Mouse (Mus musculus) monocyte, adult 2 months (primary cell): ENCODE results near the gene Araf.
"Not testable (repeated sequence)": the region's sequence is repeated elsewhere in the genome, so short reads cannot be mapped to it uniquely, and the experiment has no call there.

Experiments
- DNase-seq, 2 experiments: peaks; one replicate each; pipeline ENCODE4 v3.0.0; 2022; ENCODE audit warnings: low spot score in 2 of 2, low read depth in 1 of 2

Gene Araf

DNA sequence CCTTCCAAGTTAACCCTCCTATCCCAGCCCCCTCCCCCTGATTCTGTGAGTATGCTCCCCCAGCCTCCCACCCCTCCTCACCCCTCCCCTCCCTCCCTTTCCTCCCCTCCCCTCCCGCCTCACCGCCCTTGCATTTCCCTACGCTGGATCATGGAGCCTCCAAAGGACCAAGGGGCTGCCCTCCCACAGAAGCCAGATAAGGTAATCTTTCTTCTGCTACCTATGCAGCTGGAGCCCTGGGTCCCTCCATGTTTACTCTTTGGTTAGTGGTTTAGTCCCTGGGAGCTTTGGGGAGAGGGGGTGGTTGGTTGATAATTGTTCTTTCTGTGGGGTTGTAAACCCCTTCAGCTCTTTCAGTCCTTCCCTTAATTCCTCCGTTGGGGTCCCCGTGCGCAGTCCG is at the start of gene Araf:
Araf (plus strand) TSS at position 134 of the 400 bp plus-strand sequence.
- DNase-seq, result no peak

DNA sequence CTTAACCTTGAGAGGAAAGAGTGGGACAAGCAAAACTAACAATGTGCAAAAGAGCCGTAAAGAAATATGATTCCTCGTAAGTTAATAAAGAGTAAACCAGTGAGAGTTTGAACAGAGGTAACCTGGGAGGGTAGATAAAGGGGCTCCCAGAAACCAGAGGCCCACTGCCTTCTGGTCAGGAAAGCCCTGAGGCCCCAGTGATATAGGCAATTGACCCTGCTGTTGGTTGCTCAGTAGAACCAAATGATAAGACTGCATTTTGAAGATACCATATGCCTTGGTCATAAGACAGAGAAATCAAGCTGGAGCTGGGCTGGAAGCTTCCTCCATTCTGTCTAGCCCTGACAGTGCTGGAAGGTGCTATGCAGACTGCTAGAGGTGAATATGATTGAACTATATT is 48.8 kb upstream of the Araf start:
- DNase-seq, result no peak

DNA sequence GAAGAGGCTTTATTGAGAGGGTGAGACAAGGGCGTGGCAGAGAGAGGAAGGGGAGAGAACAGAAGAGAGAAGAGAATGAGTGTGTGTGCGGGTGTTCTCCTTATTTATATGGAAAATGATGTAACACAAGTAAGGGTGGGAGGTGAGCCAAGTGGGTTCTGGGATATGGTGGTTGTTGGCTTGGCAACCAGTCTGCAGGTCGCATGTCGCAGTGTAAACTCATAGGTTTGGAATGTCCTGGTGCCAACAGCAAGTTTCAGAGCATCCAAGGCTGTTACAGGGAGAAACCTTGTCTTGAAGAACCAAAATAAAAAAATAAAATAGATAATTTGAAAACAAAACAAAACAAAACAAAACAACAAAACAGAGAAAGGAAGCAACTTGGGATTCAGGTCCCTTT is 36.4 kb upstream of the Araf start:
- DNase-seq, result no peak

DNA sequence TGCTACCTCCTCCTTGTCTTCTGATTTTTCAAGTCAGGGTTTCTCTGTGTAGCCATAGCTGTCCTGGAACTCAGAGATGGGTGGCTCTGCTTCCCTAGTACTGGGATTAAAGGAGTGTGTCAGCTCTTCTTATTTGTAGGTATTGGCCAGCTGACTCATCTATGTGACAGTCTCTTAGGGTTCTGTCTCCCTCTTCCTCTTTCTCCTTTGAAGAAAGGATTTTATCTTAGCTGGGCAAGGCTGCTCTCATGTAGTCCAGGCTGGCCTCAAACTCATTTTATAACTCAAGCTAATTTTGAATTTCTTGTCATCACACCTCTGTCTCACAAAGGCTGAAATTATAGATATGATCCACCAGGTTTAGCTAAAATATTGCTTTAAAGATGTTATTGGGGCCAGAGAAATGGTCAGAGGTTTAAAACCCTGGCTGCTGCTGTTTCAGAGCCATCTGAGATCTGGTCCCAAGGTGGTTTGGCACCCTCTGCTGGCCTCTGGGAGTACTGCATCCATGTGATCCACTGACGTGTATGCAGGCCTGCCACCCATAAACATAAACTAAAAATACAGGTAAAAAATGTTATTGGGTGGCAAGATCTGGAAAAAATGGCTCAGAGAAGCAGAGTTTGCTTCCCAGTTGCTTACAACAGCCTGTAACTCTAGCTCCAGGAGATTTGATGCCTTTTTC is 26.8 kb upstream of the Araf start:
- DNase-seq, result peak; percentile 33 to 73

DNA sequence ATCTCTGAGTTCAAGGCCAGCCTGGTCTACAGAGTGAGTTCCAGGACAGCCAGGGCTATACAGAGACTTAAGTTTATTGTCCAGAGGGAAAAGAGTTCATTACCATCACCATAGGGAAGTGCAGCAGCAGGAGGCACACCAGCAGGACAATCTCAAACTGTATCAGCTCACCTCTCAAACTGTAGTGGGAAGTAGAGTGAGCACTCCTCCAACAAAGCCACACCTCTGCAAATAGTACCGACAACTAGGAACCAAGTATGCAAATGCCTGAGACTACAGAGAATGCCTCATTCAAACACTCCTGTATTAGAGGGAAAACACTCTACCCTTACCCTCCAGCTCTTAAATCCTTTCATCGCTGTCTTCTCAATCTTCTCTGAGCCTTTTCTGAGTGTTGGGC is 25.9 kb upstream of the Araf start:
- no peak for DNase-seq

DNA sequence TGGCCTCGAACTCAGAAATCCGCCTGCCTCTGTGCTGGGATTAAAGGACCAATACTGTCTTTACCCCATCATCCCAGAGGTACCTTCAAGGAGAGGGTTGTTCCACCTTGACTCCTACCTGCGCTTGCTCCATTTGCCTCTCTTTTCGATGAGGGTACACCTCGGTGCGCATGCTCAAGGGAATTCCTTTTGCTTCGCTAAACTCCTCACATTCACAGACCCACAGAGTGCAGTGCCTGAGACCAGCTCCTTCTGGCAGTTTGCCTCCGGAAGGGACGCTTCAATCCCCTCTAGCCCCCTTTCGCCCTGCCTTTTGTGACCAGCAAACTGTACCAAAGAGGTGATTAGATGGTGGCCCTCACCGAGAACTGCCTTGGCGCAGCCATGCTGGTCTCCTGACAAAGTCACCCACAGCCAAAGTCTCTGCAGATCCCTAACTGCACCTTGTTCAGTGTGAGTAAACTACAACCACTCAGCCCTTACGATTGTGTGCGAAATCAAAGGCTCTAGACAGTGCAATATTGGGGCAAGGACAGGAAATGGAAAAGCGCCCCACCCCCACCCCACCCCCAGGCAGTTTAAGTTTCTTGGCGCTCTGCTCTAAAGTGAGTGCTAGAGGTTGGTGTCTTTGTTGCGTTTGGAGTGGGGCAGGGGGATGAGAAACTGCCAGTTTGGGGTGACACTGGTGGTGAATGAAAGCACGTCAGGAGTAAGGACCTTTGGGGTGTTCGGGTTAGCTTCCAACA is 22.2 kb upstream of the Araf start:
- no peak for DNase-seq

DNA sequence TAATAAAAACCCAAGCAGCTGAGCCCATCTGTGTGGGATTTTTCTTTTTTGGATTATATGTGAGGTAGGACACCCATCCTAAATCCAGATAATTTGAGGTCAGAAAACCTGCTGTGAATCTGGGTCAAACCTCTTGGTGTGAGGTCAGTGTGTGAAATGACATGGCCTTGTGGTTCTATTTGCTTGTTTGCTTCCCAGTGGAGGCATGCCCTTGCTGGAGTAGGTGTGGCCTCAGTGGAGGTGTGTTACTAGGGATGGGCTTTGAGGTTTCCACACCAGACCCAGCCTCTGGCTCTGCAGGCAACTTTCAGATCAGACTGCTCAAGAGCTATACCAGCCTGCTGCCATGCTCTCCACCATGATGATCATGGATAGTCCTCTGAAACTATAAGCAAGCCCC is 20.0 kb upstream of the Araf start:
- DNase-seq, result no peak

DNA sequence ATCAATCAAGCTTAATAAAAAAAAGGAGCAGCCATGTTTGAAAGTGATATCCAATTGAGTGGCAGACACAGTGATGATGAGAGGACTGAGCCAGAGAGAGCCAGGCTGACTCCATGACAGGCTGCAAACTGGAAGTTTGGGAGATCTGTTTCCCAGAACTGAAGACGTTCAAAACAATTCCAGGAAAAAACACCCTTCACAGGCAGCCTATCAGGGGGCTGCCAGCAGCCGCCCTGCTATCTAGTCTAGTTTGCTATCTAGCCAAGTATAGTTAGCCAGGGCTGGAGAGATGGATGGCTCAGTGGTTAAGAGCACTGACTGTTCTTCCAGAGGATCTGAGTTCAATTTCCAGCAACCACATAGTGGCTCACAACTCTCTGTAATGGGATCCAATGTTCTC is 10.3 kb upstream of the Araf start:
- no peak for DNase-seq

DNA sequence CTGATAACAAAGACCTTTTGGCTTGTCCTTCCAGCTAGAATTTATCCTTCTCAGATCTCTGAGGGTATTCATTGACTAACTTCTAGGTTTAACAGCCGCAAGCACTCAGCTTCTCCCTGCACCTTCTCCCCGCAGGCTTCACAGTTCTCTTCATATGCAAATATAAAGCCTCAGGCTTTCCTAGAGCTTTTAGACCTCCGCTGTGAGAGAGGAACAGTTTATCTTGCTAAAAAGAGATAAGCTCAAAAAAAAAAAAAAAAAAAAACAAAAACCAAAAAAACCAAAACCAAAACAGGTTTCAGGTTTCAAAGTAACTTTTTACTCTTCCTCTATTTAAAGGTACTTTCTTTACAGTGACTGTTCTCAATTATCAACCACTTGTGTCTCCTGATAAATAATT is 5.2 kb upstream of the Araf start:
- no peak for DNase-seq

DNA sequence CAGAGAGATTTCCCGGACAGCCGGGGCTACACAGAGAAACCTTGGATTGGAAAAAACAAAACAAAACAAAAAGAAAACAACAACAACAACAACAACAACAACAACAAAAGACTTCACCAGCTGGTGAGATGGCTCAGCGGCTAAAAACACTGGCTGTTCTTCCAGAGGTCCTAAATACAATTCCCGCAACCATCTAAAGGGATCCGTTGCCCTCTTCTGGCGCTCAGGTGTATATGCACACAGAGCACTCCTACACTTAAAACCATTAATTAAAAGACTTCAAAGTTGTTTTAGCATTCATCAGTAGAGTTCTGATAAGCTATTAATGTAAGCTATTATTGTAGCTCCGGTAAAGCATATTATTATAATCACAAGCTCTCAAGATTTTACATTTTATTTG is 4.4 kb upstream of the Araf start:
- DNase-seq, result no peak

DNA sequence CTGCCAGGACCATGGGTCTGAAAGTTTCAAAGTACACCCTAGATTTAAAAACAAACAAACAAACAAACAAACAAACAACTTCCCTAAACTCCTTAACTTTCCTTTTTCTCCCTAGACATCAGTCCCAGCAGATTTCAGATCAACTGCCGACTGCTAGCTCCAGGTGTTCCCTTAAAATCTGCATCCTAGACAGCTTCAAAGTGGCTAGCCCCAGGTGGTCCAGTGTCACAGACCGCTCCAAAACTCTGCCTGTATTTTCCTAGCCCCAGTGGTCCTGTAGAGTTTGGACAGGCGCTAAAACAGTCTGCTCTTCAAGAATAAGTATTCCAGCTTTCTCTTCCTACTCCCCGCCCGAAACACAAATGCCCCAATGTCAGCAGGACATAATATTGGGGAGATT is 3.4 kb upstream of the Araf start:
- no peak for DNase-seq

DNA sequence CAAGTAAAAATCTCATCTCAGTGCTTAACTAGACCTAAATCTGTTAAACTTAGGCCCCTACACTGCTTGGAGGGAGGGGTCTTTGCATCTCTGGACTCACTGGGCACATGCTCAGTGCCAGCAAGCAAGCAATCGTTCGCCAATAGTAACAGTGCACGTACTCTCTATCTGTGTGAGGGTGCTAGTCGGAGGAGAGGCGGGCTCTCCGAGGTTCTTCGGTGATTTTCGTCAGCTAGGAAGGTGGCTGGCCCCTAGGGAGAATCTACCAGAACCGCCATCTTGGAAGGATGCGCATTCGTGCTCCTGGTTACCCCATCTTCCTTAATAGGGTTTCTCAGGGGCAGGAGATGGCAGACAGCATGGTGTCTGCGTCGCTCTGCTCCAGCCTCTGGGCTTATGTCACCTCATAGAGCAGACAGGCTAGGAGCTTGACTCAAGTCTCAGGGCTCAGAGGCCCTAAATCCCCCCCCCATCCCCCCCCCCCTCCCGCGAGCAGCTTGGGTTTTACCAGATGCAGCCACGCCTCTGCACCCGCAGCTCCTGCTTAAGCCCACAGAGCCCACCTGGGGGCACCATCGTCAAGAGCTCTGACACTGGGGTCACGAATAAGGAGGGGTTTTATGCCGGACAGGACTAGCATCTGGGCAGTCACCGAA is 655 bp downstream of the Araf start:
- DNase-seq, result peak in 1 of 2 experiments; percentile 35

DNA sequence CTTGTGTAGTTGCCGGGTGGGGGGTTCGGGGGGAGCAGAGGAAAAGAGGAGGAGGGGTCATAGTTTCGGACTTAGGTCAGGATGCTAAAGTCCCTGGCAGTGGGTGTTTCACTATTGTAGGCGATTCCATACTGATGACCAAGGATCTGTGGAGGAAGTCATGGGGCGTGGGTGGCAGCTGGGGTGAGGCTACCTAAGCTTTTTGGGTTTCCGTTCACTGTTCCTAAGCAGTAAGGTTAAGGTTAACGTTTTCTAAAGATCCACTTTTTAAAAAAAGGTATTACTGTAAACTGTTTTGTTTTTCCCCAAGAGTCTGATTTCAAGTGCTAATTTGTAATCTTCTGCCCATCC is 1.2 kb downstream of the Araf start:
- no peak for DNase-seq

DNA sequence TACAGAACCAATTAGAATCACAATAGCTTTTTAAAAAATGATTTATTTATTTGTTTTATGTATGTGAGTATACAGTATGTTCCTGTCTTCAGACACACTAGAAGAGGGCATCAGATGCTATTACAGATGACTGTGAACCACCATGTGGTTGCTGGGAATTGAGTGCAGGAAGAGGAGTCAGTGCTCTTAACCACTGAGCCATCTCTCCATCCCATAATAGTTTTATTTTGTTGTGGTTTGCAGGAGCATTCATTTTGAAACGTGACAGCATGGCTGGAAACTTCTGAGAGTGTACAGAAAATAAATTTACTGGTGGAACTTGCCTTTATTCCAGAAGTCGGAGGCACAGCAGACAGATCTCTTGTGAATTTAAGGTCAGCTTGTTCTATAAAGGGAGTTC is 3.8 kb downstream of the Araf start:
- DNase-seq, result no peak

DNA sequence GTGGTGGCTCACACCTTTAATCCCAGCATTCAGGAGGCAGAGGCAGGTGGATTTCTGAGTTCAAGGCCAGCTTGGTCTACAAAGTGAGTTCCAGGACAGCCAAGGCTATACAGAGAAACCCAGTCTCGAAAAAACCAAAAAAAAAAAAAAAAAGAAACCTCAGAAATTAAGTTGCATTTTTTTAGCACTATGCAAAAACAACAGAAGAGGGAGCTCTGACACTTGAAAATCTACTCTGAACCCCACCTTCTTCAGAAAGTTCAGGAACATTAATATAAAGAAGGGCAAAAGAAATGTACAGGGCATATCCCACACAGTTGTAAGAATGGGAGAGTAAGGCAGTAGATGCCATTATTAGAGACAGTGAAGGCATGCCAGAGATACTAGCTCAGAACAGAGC is 6.7 kb downstream of the Araf start:
- not testable (repeated sequence) for DNase-seq

DNA sequence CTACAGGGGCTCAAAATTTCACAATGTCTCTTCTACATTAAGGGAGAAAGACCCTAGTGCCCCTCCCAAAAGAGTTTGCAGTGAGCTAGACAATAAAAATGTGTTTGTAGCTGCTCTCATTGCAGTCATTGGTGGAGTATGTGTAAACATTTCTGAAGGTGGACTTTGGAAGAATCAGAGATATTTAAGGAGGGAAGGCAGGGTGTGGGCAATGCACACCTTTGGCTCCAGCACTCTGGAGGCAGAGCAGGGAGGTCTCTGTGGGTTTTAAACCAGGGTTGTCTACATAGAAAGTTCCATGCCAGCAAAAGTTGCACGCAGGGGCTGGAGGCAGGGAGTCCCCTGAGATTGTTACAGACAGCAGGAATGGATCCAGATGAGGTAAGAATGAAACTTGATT is 8.7 kb downstream of the Araf start:
- DNase-seq, result no peak

DNA sequence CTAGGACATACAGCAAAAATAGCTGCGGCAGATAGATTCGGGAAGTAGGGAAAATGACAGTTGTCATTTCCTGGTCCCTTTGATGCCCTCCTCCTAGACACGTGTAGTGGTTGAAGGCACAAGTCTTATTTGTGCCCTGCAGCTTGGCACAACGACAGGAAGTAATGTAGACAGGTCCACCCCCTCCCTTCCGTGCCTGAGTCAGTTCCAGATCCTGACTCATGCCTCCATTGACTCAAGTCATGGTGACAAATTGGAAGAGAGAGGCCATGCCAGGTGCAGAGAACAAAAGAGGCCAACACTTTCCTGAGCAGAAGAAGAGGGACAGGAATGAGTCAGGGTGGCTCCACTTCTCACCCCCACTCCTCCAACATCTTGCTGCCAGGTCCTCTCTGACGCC is 19.4 kb downstream of the Araf start:
- no peak for DNase-seq

DNA sequence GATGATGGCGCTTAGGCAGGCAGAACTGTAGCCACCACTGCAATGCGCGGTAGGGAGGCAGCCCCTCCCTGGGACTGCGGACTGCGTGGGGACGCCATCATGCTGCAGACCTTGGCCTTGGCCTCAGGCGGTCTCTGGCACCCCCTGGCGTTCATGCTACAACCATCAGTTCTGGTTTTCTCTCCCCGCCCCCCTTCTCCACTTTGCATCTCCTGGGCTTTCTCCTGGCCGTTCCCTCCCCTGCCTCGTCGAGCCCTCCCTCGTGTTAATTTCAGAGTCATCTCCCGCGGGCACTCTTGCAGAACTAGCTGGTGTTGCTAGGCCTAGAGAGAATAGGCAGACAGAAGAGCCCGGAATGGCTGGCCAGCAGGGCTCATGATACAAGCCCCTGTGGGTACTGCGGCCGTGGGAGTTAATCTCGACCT is 21.6 kb downstream of the Araf start:
- DNase-seq, result peak; percentile 33 to 62

DNA sequence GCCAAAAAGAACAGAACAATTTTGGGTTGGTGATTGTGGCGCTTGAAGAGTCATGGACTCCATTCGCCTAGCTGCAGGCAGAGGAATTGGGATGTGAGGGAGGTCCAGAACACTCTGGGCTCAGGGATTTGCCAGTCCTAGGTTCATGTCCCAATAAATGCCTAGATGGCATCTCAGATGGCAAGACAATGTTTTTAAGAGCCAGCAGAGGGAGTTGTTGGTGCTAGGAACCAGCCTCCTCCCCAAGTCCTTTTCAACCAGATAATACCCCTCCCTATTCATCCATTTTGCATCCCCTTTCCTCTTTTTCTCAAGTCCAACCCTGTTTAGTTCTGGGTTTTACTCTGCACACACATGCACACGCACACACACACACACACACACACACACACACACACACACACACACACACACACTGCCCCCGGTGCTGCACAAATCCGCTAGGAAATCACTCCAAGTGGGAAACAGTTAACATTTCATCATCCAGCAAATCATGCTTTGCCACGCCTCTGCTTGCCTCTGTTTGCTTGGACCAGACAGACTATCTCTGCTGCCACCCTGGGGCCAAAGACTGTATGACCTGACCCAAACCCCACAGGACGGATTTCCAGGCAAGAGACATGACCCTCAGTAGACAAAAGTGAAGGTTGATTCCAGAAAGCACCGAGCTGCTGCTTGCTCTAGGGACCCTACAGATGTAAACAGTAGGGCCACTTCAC is 22.3 kb downstream of the Araf start:
- DNase-seq, result peak in 1 of 2 experiments; percentile 19

DNA sequence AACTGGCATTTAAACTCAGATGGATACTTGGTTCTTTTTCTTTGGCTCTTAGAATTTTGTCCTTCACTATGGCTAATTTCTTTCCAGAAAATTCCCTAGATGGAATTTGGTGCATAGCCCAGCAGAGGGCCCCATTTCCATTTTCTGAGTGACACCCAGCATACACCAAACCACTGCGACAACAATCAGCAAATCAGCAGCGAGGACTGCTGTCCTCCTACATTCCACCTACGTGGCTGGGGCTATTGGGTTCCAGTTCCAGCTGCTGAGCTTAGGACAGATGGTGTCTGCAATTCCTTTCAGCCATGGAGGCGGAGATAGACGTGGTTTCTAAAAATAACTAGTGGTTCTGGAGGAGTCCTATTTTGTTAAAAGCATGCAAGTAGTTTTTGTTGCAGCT is 31.3 kb downstream of the Araf start:
- no peak for DNase-seq

DNA sequence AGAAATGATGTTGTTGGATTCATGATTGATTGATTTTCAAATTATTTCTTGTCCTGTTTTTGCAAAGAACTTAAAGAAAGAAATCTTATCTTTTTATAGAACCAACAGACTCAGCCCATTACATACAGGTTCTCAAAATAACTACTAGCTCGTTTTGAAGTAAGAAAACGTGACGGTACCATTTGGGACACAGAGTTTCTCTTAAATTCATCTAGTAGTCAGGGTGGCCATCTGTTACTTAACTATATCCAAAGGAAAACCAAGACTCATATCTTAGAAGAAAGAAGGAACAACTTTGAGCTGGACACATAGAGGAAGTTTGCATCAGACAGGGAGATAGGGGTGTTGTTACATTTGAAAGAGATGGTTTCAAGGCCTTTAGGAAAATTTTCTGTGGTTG is 49.6 kb downstream of the Araf start:
- DNase-seq, result no peak

DNA sequence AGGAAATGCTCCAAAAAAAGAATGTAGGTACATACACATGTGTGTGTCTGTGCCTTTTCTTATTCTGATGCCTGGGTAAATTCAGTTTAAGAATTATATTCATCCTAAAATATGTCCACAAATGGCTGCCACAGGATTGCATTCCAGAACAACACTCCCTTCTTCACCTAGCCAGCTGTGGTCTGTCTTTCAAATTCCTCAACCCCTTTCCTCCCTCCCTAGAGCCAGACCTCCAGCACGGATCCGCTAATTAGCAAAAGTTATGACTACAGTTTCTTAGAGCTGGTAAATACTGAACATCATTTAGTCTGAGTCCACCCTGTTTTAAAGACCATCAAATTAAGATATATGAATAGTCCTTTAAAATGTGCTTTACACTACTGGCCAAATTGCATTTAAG is 50.2 kb downstream of the Araf start:
- DNase-seq, result no peak
